Mouse (Mus musculus) erythroblast, embryonic 14.5 days (primary cell): ENCODE data around the gene Sass6.

Source experiments
- GATA1 ChIP-seq: IDR thresholded peaks from 2 replicates; pipeline ENCODE4 v1.6.1; 2012; ENCODE audit warnings: low read length, inconsistent platforms, mixed read lengths
- TAL1 ChIP-seq: IDR thresholded peaks from 3 replicates; pipeline ENCODE4 v1.6.1; 2012; ENCODE audit warnings: low read length, inconsistent platforms, mixed read lengths

GRCm38 (mm10) chr3:116634091-116634490 is 39.3 kb downstream of the Sass6 start:
- TF ChIP-seq TAL1 = no peak
- TF ChIP-seq GATA1 = no peak
